Mouse (Mus musculus): Measurements from ENCODE around the gene Acin1. TPM values are rescaled to one million over a fixed set of nuclear protein-coding genes. Genes with fewer than 3 reads are reported as not detected.
"Not testable (repeated sequence)": the region's sequence is repeated elsewhere in the genome, so short reads cannot be mapped to it uniquely, and the experiment has no call there.

Acin1 gene
- polyA plus RNA-seq, 1 experiment from 2014 or later: 101 TPM

GRCm38 (mm10) chr14:54616226-54616825, 70.4 kb downstream of the Acin1 start:
- Histone ChIP-seq H3K4me1 (ENCODE audit: control insufficient read depth, insufficient read depth, low read length) (peaks cover 4% of the 10 kb centered on the region; the same call in 1 of the 2 replicates), H3K27ac (ENCODE audit: low read length) (no peak overlapping the region), H3K4me2 (ENCODE audit: low read depth, low read length) (peak overlapping the region; percentile 61; the same call in 1 of the 2 replicates), H3K27me3 (ENCODE audit: control insufficient read depth, insufficient read depth, low read length) (no peaks in the 10 kb centered on the region), H3K9me3 (replicated peaks; ENCODE audit: control insufficient read depth, low read length) (no peaks in the 10 kb centered on the region), H3K4me3 (replicated peaks; ENCODE audit: low read length) (no peak overlapping the region), H3K9ac (ENCODE audit: low read length) (no peak overlapping the region), H3K36me3 (ENCODE audit: control insufficient read depth, insufficient read depth, low read length) (0 out of 2 replicates have a peak, but pooled peaks cover 4% of the 10 kb centered on the region)
- 93% methylated on average over 16 of the region's 16 CpGs for WGBS
- ATAC-seq (ENCODE audit: insufficient read depth, low FRiP score): no peak

GRCm38 (mm10) chr14:54614130-54614529, 72.6 kb downstream of the Acin1 start:
- not testable (repeated sequence) for H3K9me3 ChIP-seq (replicated peaks; ENCODE audit: control insufficient read depth, low read length); H3K36me3 ChIP-seq (ENCODE audit: control insufficient read depth, insufficient read depth, low read length)
- WGBS: 95% methylated on average over 15 of the region's 16 CpGs

GRCm38 (mm10) chr14:54610648-54611047, 76.1 kb downstream of the Acin1 start:
- no peak for ATAC-seq (ENCODE audit: insufficient read depth, low FRiP score)
- Histone ChIP-seq H3K27me3 (ENCODE audit: control insufficient read depth, insufficient read depth, low read length) (no peaks in the 10 kb centered on the region), H3K4me2 (ENCODE audit: low read depth, low read length) (no peak overlapping the region), H3K36me3 (ENCODE audit: control insufficient read depth, insufficient read depth, low read length) (0 out of 2 replicates have a peak, but pooled peaks cover 4% of the 10 kb centered on the region), H3K9ac (ENCODE audit: low read length) (no peak overlapping the region), H3K4me3 (replicated peaks; ENCODE audit: low read length) (no peak overlapping the region), H3K4me1 (ENCODE audit: control insufficient read depth, insufficient read depth, low read length) (no peaks in the 10 kb centered on the region), H3K27ac (ENCODE audit: low read length) (no peak overlapping the region), H3K9me3 (replicated peaks; ENCODE audit: control insufficient read depth, low read length) (no peaks in the 10 kb centered on the region)
- WGBS: 71% methylated on average over 6 of the region's 6 CpGs

More at GRCm38 (mm10) chr14:54614130-54614529, 72.6 kb downstream of the Acin1 start:
- H3K4me1 ChIP-seq (ENCODE audit: control insufficient read depth, insufficient read depth, low read length); H3K27ac ChIP-seq (ENCODE audit: low read length); H3K9ac ChIP-seq (ENCODE audit: low read length); H3K4me2 ChIP-seq (ENCODE audit: low read depth, low read length); H3K27me3 ChIP-seq (ENCODE audit: control insufficient read depth, insufficient read depth, low read length); H3K4me3 ChIP-seq (replicated peaks; ENCODE audit: low read length); ATAC-seq (ENCODE audit: insufficient read depth, low FRiP score): not testable (repeated sequence)

- Histone ChIP-seq H3K36me3 (ENCODE audit: control insufficient read depth, insufficient read depth, low read length) (0 out of 2 replicates have a peak, but pooled peaks cover 4% of the 10 kb centered on the region), H3K9ac (ENCODE audit: low read length) (no peak overlapping the region), H3K4me3 (replicated peaks; ENCODE audit: low read length) (no peak overlapping the region), H3K27me3 (ENCODE audit: control insufficient read depth, insufficient read depth, low read length) (no peaks in the 10 kb centered on the region), H3K4me2 (ENCODE audit: low read depth, low read length) (no peak overlapping the region), H3K9me3 (replicated peaks; ENCODE audit: control insufficient read depth, low read length) (no peaks in the 10 kb centered on the region), H3K4me1 (ENCODE audit: control insufficient read depth, insufficient read depth, low read length) (0 out of 2 replicates have a peak, but pooled peaks cover 2% of the 10 kb centered on the region), H3K27ac (ENCODE audit: low read length) (no peak overlapping the region)
- 76% methylated on average over 4 of the region's 4 CpGs for WGBS
- ATAC-seq (ENCODE audit: insufficient read depth, low FRiP score): no peak
Measured at GRCm38 (mm10) chr14:54609962-54610361, 76.8 kb downstream of the Acin1 start.

GRCm38 (mm10) chr14:54609245-54609644, 77.5 kb downstream of the Acin1 start:
- Histone ChIP-seq H3K4me1 (ENCODE audit: control insufficient read depth, insufficient read depth, low read length) (0 out of 2 replicates have a peak, but pooled peaks cover 5% of the 10 kb centered on the region), H3K27ac (ENCODE audit: low read length) (no peak overlapping the region), H3K9me3 (replicated peaks; ENCODE audit: control insufficient read depth, low read length) (no peaks in the 10 kb centered on the region), H3K36me3 (ENCODE audit: control insufficient read depth, insufficient read depth, low read length) (0 out of 2 replicates have a peak, but pooled peaks cover 4% of the 10 kb centered on the region), H3K4me2 (ENCODE audit: low read depth, low read length) (no peak overlapping the region), H3K27me3 (ENCODE audit: control insufficient read depth, insufficient read depth, low read length) (no peaks in the 10 kb centered on the region), H3K4me3 (replicated peaks; ENCODE audit: low read length) (no peak overlapping the region), H3K9ac (ENCODE audit: low read length) (no peak overlapping the region)
- 58% methylated on average over 4 of the region's 4 CpGs for WGBS
- ATAC-seq (ENCODE audit: insufficient read depth, low FRiP score): no peak

GRCm38 (mm10) chr14:54607226-54607625, 79.5 kb downstream of the Acin1 start:
- Histone ChIP-seq H3K9me3 (replicated peaks; ENCODE audit: control insufficient read depth, low read length) (no peaks in the 10 kb centered on the region), H3K9ac (ENCODE audit: low read length) (0 out of 2 replicates have a peak overlapping the region, but pooled peaks have one; percentile 14), H3K27ac (ENCODE audit: low read length) (no peak overlapping the region), H3K27me3 (ENCODE audit: control insufficient read depth, insufficient read depth, low read length) (no peaks in the 10 kb centered on the region), H3K36me3 (ENCODE audit: control insufficient read depth, insufficient read depth, low read length) (no peaks in the 10 kb centered on the region), H3K4me3 (replicated peaks; ENCODE audit: low read length) (no peak overlapping the region), H3K4me1 (ENCODE audit: control insufficient read depth, insufficient read depth, low read length) (peaks cover 12% of the 10 kb centered on the region), H3K4me2 (ENCODE audit: low read depth, low read length) (no peak overlapping the region)
- 46% methylated on average over 8 of the region's 8 CpGs for WGBS
- ATAC-seq (ENCODE audit: insufficient read depth, low FRiP score): no peak

GRCm38 (mm10) chr14:54605752-54606321, 80.9 kb downstream of the Acin1 start, which contains the start of gene 4931414P19Rik:
4931414P19Rik (minus strand) TSS chr14:54605993.
- Histone ChIP-seq H3K27me3 (ENCODE audit: control insufficient read depth, insufficient read depth, low read length) (no peaks in the 10 kb centered on the region), H3K4me3 (replicated peaks; ENCODE audit: low read length) (peak within 1 kb of the TSS; percentile 46), H3K36me3 (ENCODE audit: control insufficient read depth, insufficient read depth, low read length) (no peaks in the 10 kb centered on the region), H3K9ac (ENCODE audit: low read length) (peak within 1 kb of the TSS; percentile 76), H3K9me3 (replicated peaks; ENCODE audit: control insufficient read depth, low read length) (no peaks in the 10 kb centered on the region), H3K4me2 (ENCODE audit: low read depth, low read length) (peak within 1 kb of the TSS; percentile 48), H3K4me1 (ENCODE audit: control insufficient read depth, insufficient read depth, low read length) (peaks cover 12% of the 10 kb centered on the region), H3K27ac (ENCODE audit: low read length) (peak within 1 kb of the TSS; percentile 69)
- ATAC-seq (ENCODE audit: insufficient read depth, low FRiP score): peak; percentile 51; the same call in 1 of the 2 replicates
- under 1% methylated on average over 39 of the region's 39 CpGs for WGBS

GRCm38 (mm10) chr14:54603686-54604085, 83.0 kb downstream of the Acin1 start:
- no peak overlapping the region for H3K9ac ChIP-seq (ENCODE audit: low read length)
- H3K9me3 ChIP-seq (replicated peaks; ENCODE audit: control insufficient read depth, low read length): no peaks in the 10 kb centered on the region
- H3K27me3 ChIP-seq (ENCODE audit: control insufficient read depth, insufficient read depth, low read length): no peaks in the 10 kb centered on the region
- WGBS: 80% methylated on average over 8 of the region's 8 CpGs
- H3K27ac ChIP-seq (ENCODE audit: low read length): peak overlapping the region; percentile 70
- no peaks in the 10 kb centered on the region for H3K36me3 ChIP-seq (ENCODE audit: control insufficient read depth, insufficient read depth, low read length)
- no peak for ATAC-seq (ENCODE audit: insufficient read depth, low FRiP score)
- H3K4me3 ChIP-seq (replicated peaks; ENCODE audit: low read length): peak overlapping the region; percentile 66
- peak overlapping the region; percentile 46 for H3K4me2 ChIP-seq (ENCODE audit: low read depth, low read length)
- peaks cover 12% of the 10 kb centered on the region for H3K4me1 ChIP-seq (ENCODE audit: control insufficient read depth, insufficient read depth, low read length)

GRCm38 (mm10) chr14:54603038-54603654, 83.6 kb downstream of the Acin1 start:
- Histone ChIP-seq H3K4me3 (replicated peaks; ENCODE audit: low read length) (peak overlapping the region; percentile 66), H3K9ac (ENCODE audit: low read length) (peak overlapping the region; percentile 85), H3K9me3 (replicated peaks; ENCODE audit: control insufficient read depth, low read length) (no peaks in the 10 kb centered on the region), H3K4me1 (ENCODE audit: control insufficient read depth, insufficient read depth, low read length) (peaks cover 12% of the 10 kb centered on the region), H3K36me3 (ENCODE audit: control insufficient read depth, insufficient read depth, low read length) (no peaks in the 10 kb centered on the region), H3K4me2 (ENCODE audit: low read depth, low read length) (peak overlapping the region; percentile 46), H3K27ac (ENCODE audit: low read length) (peak overlapping the region; percentile 94), H3K27me3 (ENCODE audit: control insufficient read depth, insufficient read depth, low read length) (no peaks in the 10 kb centered on the region)
- peak; percentile 100 for ATAC-seq (ENCODE audit: insufficient read depth, low FRiP score)
- under 1% methylated on average over 46 of the region's 46 CpGs for WGBS

All from stomach, embryonic 16.5 days (tissue).